Mouse (Mus musculus): ENCODE measurements around the gene Mrtfb. TPM values are rescaled to one million over a fixed set of nuclear protein-coding genes. Genes with fewer than 3 reads are reported as not detected.

The Mrtfb gene
- polyA plus RNA-seq, 1 experiment from 2014 or later, result 23.0 TPM

DNA sequence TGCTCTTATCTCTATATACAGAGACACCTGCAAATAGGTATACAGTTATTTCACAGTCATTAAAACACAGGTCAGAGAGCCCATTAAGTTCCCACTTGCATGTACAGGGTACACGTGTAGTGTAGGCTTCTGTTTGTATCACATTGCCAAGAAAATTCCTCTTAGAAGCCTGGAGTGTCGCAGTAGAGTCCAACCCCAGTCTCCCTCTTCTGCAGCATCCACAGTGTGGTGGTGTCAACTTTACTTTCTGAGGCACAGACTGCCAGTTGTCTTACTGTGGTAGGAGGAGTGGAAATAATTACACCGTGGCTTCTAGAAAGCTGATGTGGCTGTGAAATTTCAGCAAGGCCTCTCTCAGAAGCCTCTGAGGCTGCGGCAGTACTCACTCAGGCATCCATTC, 158.7 kb downstream of the Mrtfb start:
- H3K9me3 ChIP-seq, result peaks cover 10% of the 10 kb centered on the region; the same call in 1 of the 2 replicates
- H3K27me3 ChIP-seq, result no peaks in the 10 kb centered on the region
- no peak overlapping the region for H3K4me3 ChIP-seq
- H3K4me2 ChIP-seq (replicated peaks), result no peak overlapping the region
- peaks cover 61% of the 10 kb centered on the region for H3K36me3 ChIP-seq
- WGBS, result 86% methylated on average over 4 of the region's 4 CpGs
- H3K4me1 ChIP-seq, result no peaks in the 10 kb centered on the region
- no peak for ATAC-seq (ENCODE audit: low FRiP score, low read depth)
- no peak overlapping the region for H3K27ac ChIP-seq
- H3K9ac ChIP-seq, result no peak overlapping the region

GRCm38 (mm10) chr16:13415465-13415864, 159.2 kb downstream of the Mrtfb start:
- Histone ChIP-seq H3K27me3 (no peaks in the 10 kb centered on the region), H3K27ac (no peak overlapping the region), H3K9me3 (peaks cover 8% of the 10 kb centered on the region; the same call in 1 of the 2 replicates), H3K4me3 (no peak overlapping the region), H3K4me1 (no peaks in the 10 kb centered on the region), H3K9ac (no peak overlapping the region), H3K4me2 (replicated peaks) (no peak overlapping the region), H3K36me3 (peaks cover 56% of the 10 kb centered on the region)
- no peak for ATAC-seq (ENCODE audit: low FRiP score, low read depth)
- 96% methylated on average over 6 of the region's 6 CpGs for WGBS

- no peak for ATAC-seq (ENCODE audit: low FRiP score, low read depth)
- Histone ChIP-seq H3K9ac (no peak overlapping the region), H3K27ac (no peak overlapping the region), H3K36me3 (peaks cover 46% of the 10 kb centered on the region), H3K4me2 (replicated peaks) (no peak overlapping the region), H3K4me3 (no peak overlapping the region), H3K9me3 (0 out of 2 replicates have a peak, but pooled peaks cover under 1% of the 10 kb centered on the region), H3K4me1 (no peaks in the 10 kb centered on the region), H3K27me3 (no peaks in the 10 kb centered on the region)
- WGBS, result 81% methylated on average over 10 of the region's 10 CpGs
These were observed 160.2 kb downstream of the Mrtfb start for GRCm38 (mm10) chr16:13416465-13416864.

DNA sequence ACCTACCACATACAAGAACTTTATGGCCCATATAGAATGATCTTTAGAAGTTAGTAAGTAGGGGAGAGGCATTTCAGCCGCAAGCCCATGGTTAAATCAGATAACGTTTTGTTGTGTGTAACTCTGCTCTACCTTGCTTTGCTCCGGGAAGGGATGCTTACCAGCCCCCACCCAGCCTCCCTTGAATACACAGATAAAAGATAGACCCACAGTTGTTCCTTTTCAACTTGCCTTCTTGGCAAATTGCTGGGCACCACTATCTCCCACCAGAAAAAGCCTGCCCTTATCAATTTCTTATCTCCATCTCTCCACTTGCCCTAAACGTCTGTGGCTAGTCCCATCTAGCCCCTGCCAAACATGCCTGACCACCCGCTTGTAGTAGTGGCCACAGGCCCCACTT, 161.6 kb downstream of the Mrtfb start:
- 84% methylated on average over 5 of the region's 5 CpGs for WGBS
- Histone ChIP-seq H3K9me3 (no peaks in the 10 kb centered on the region), H3K4me2 (replicated peaks) (no peak overlapping the region), H3K36me3 (peaks cover 33% of the 10 kb centered on the region), H3K27ac (no peak overlapping the region), H3K27me3 (no peaks in the 10 kb centered on the region), H3K4me1 (no peaks in the 10 kb centered on the region), H3K9ac (no peak overlapping the region), H3K4me3 (no peak overlapping the region)
- ATAC-seq (ENCODE audit: low FRiP score, low read depth), result no peak

GRCm38 (mm10) chr16:13419752-13420151, 163.5 kb downstream of the Mrtfb start:
- 84% methylated on average over 2 of the region's 2 CpGs for WGBS
- ATAC-seq (ENCODE audit: low FRiP score, low read depth), result no peak
- H3K27me3 ChIP-seq, result no peaks in the 10 kb centered on the region
- peaks cover 14% of the 10 kb centered on the region for H3K36me3 ChIP-seq
- no peak overlapping the region for H3K4me3 ChIP-seq
- H3K9ac ChIP-seq, result no peak overlapping the region
- no peak overlapping the region for H3K27ac ChIP-seq
- H3K4me2 ChIP-seq (replicated peaks), result no peak overlapping the region
- no peaks in the 10 kb centered on the region for H3K9me3 ChIP-seq
- no peaks in the 10 kb centered on the region for H3K4me1 ChIP-seq

GRCm38 (mm10) chr16:13422522-13422921, 166.2 kb downstream of the Mrtfb start:
- no peak overlapping the region for H3K4me3 ChIP-seq
- H3K4me2 ChIP-seq (replicated peaks), result no peak overlapping the region
- H3K27ac ChIP-seq, result no peak overlapping the region
- peaks cover 3% of the 10 kb centered on the region for H3K36me3 ChIP-seq
- 93% methylated on average over 3 of the region's 3 CpGs for WGBS
- no peaks in the 10 kb centered on the region for H3K9me3 ChIP-seq
- no peak overlapping the region for H3K9ac ChIP-seq
- ATAC-seq (ENCODE audit: low FRiP score, low read depth), result no peak
- H3K4me1 ChIP-seq, result no peaks in the 10 kb centered on the region
- no peaks in the 10 kb centered on the region for H3K27me3 ChIP-seq

- 86% methylated on average over 8 of the region's 8 CpGs for WGBS
- Histone ChIP-seq H3K4me2 (replicated peaks) (no peak overlapping the region), H3K9me3 (no peaks in the 10 kb centered on the region), H3K4me1 (no peaks in the 10 kb centered on the region), H3K27me3 (no peaks in the 10 kb centered on the region), H3K27ac (no peak overlapping the region), H3K9ac (no peak overlapping the region), H3K4me3 (no peak overlapping the region), H3K36me3 (no peaks in the 10 kb centered on the region)
- ATAC-seq (ENCODE audit: low FRiP score, low read depth), result no peak
These were observed 167.5 kb downstream of the Mrtfb start for GRCm38 (mm10) chr16:13423587-13424355.

DNA sequence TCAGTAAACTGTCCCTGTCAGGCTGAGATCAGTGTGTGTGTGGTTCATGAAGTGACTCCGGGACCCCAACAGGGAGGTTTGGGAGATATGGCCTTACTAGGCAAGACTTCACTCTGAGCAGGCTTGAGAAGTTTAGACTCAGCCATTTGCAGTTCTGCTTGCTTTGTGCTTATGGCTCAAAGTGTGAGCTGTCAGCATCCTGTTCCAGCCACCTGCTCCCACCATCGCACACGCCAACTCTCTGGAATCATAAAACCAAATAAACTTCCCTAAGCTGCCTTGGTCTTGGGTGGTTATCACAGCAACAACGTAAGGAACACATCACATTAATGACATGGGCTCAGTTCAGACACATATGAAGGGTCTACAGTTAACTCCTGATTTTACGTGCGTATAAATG, 169.5 kb downstream of the Mrtfb start:
- H3K4me2 ChIP-seq (replicated peaks), result no peak overlapping the region
- no peaks in the 10 kb centered on the region for H3K4me1 ChIP-seq
- H3K9ac ChIP-seq, result no peak overlapping the region
- no peaks in the 10 kb centered on the region for H3K27me3 ChIP-seq
- H3K4me3 ChIP-seq, result no peak overlapping the region
- no peaks in the 10 kb centered on the region for H3K9me3 ChIP-seq
- H3K36me3 ChIP-seq, result no peaks in the 10 kb centered on the region
- WGBS, result 75% methylated on average over 6 of the region's 6 CpGs
- ATAC-seq (ENCODE audit: low FRiP score, low read depth), result no peak
- no peak overlapping the region for H3K27ac ChIP-seq

DNA sequence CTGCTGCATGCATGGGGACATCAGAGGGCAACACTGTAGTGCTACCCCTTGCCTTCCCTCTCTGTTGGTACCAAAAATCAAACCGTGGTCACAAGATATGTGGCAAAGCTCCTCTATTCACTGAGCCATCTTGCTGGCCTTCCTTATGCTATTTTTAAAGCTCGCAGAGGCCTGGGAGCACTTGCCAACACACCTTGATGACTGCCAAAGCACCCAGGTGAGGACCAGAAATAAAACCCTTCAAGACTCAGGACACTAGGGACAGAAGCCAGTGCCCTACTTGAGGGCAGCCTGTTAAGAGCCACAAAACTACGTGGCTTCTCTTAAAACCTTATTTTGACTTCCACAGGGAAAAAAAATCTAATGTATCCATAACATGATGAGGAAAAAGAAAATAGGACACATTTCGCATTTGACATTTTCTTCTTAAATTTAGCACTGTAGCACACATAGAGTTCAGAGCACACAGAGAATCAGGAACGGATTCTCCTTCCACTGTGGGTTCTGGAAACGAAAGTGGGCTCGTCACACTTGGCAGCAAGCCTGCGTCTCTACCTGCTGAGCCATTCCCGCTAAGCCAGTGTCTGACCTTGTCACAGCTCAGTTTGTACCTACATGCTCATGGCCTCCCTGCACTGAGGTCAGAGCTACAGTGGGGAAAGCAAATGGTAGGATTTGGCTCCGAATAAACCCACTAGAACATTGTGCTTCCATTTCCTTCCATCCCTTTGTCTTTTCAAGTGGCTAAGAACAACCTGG, 170.7 kb downstream of the Mrtfb start:
- WGBS, result 70% methylated on average over 10 of the region's 10 CpGs
- no peaks in the 10 kb centered on the region for H3K36me3 ChIP-seq
- no peak overlapping the region for H3K27ac ChIP-seq
- H3K4me3 ChIP-seq, result no peak overlapping the region
- H3K9me3 ChIP-seq, result no peaks in the 10 kb centered on the region
- H3K4me1 ChIP-seq, result no peaks in the 10 kb centered on the region
- H3K27me3 ChIP-seq, result no peaks in the 10 kb centered on the region
- no peak for ATAC-seq (ENCODE audit: low FRiP score, low read depth)
- H3K4me2 ChIP-seq (replicated peaks), result no peak overlapping the region
- H3K9ac ChIP-seq, result no peak overlapping the region

- Histone ChIP-seq H3K27ac (no peak overlapping the region), H3K9ac (no peak overlapping the region), H3K4me2 (replicated peaks) (no peak overlapping the region), H3K4me3 (no peak overlapping the region), H3K36me3 (no peaks in the 10 kb centered on the region), H3K9me3 (no peaks in the 10 kb centered on the region), H3K4me1 (no peaks in the 10 kb centered on the region), H3K27me3 (no peaks in the 10 kb centered on the region)
- WGBS, result 77% methylated on average over 5 of the region's 5 CpGs
- ATAC-seq (ENCODE audit: low FRiP score, low read depth), result no peak
These were observed 171.8 kb downstream of the Mrtfb start for GRCm38 (mm10) chr16:13428077-13428476.

GRCm38 (mm10) chr16:13428806-13429205, 172.5 kb downstream of the Mrtfb start:
- H3K4me2 ChIP-seq (replicated peaks), result no peak overlapping the region
- H3K9ac ChIP-seq, result no peak overlapping the region
- H3K4me3 ChIP-seq, result no peak overlapping the region
- H3K36me3 ChIP-seq, result no peaks in the 10 kb centered on the region
- H3K4me1 ChIP-seq, result no peaks in the 10 kb centered on the region
- WGBS, result 94% methylated on average over 1 of the region's 1 CpGs
- no peak overlapping the region for H3K27ac ChIP-seq
- no peaks in the 10 kb centered on the region for H3K27me3 ChIP-seq
- no peaks in the 10 kb centered on the region; the same call in 1 of the 2 replicates for H3K9me3 ChIP-seq
- ATAC-seq (ENCODE audit: low FRiP score, low read depth), result no peak

DNA sequence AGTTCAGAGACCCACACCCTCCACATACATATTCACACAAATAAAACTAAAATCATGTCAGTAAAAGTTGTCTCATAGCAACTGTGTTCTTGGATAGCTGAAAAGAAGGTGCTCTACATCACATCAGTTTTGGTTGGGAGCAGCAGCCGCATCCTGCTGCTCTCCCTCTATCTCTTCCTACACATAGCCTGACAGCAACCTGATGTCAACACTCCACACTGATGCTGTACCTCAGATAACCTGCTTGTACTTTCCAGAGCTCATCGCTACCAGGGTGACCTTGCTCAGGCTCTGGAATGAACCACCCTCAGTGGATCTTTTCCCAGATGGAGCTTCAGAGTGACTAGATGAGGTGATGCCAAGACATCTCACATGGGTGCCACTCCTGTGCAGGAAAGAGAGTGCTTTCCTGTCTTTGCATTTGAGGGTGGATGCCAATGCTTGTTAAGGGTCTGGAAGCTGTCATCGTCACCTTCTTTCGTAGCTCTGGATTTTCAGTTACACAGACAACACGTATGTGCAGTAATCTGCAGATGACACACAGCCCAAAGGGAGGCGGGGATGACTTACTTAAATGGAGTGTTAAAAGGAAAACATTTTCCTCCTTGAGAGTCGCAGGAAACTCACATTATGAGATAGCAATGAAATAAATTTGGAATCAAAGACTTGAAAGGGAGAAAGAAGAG, 173.8 kb downstream of the Mrtfb start:
- no peak overlapping the region for H3K9ac ChIP-seq
- no peaks in the 10 kb centered on the region for H3K4me1 ChIP-seq
- no peaks in the 10 kb centered on the region for H3K27me3 ChIP-seq
- H3K27ac ChIP-seq, result no peak overlapping the region
- H3K4me3 ChIP-seq, result no peak overlapping the region
- no peak overlapping the region for H3K4me2 ChIP-seq (replicated peaks)
- ATAC-seq (ENCODE audit: low FRiP score, low read depth), result no peak
- no peaks in the 10 kb centered on the region; the same call in 1 of the 2 replicates for H3K9me3 ChIP-seq
- no peaks in the 10 kb centered on the region for H3K36me3 ChIP-seq
- WGBS, result 74% methylated on average over 7 of the region's 7 CpGs
